Mouse (Mus musculus) kidney, postnatal 25 days (tissue): Measurements from ENCODE around the gene Prr14.
A peak's percentile ranks its signal among the peaks of the same experiment; 100 is the strongest.
"Not testable (repeated sequence)": the region's sequence is repeated elsewhere in the genome, so short reads cannot be mapped to it uniquely, and the experiment has no call there.

Experiments
- DNase-seq, 2 experiments: peaks; one replicate each; pipeline ENCODE4 v3.0.0; 2021; ENCODE audit warnings: mixed read lengths in 2 of 2

Gene Prr14

DNA sequence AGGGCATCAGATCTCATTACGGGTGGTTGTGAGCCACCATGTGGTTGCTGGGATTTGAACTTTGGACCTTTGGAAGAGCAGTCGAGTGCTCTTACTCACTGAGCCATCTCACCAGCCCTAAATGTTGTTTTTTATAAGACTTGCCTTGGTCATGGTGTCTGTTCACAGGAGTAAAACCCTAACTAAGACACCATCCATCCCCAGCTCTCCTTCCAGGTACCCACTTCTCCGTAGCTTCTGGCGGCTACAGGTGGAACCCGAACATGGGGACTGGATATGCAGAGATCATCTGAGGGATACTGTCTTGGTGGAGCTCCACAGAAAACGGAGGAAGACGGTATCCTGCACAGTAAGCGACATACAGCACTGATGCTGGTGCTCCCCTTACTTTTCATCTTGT lies at the start of gene Prr14:
Gene Prr14, plus strand, starts transcription at position 301 of the 400 bp plus-strand sequence.
- not testable (repeated sequence) for DNase-seq

DNA sequence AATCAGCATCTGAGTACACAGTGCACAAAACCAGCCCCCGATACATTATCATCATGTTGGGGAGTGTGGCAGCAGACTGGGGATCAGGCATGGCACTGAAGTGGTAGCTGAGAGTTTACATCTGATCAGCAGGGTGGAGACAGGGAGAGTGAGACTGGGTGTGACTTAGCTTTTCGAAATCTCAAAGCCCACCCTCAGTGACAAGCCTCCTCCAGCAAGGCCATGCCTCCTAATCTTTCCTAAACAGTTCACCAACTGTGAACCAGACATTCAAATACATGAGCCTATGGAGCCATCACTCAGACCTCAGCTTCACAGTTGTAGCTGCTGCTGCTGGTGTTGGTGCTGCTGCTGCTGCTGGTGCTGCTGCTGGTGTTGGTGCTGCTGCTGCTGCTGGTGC lies 48.0 kb upstream of the Prr14 start:
- DNase-seq = no peak

DNA sequence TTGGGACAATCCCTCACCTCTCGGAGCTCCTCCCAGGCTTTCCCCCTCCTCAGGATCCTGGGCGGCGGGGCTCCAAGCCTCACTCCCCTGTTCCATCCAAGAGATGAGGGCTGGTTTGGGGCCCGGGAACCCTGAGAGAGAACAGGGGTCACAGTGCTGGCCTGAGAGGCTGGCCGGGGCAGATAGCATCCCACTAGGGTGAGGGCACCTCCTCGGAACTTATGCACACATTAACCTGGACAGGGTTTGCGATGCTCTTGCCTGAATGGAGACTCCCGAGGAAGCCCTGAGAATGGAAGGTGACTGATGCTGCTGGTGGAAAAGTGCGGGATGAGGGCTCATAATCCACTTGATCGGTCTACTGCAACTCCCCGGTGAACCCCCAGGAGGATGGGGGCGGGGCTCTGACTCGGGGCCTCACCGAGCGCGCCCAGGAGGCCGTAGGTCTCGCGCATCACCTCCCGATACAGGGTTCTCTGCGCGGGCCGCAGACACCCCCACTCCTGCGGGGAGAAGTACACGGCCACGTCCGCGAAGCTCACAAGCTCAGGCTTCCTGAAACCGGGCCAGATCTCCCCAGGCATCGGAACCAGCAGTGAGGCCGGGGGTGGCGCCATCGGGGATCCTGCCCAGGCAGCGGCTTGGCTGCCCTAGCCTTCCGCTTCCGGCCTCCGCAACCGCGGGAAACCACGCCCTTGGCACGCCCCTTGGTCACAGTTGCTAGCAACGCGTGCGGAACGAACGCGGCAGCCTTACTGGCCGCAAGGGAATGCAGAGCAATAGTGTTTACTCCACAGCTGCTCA lies 37.8 kb upstream of the Prr14 start, which contains the start of gene Zfp688:
Gene Zfp688, minus strand, starts transcription at position 681 of the 804 bp plus-strand sequence.
- DNase-seq = peak; percentile 97 to 98

DNA sequence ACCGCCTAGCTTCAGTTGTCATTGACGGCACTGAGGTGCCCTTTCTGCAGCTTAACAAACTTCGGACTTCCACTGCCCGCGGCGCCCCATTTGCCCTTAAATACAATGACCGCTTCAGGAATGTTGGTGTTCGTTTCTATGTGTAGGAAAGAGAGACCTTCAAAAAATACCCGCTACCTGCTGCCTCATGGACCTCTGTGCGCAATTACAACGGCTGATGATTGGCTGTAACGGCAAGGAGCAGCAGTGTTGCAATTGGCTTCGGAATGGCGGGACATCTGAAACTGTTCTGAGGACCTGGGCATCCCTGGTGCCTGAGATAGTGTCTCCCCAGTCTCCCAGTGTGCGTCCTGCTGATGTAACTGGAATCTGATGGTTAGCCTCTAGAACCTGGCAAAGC lies 37.2 kb upstream of the Prr14 start:
- DNase-seq = peak; percentile 58 to 77

DNA sequence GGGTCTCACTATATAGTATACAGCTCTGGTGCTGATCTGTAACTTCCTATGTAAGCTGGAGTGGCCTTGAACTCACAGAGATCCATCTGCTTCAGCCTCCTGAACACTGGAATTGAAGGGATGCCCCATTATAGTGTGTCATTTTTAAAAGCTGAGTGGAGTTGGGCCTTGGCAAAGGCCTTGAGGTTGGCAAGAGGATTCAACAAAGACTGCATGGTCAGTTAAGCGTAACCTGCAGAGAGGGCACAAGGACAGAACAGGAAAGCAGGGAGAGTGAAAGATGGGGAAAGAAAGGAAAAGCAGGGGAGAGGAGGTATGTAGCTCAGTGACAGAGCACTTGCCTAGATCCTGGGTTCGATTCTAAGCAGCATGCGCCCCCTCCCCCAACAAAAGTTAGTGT lies 34.1 kb upstream of the Prr14 start:
- peak; percentile 47 to 68 for DNase-seq

DNA sequence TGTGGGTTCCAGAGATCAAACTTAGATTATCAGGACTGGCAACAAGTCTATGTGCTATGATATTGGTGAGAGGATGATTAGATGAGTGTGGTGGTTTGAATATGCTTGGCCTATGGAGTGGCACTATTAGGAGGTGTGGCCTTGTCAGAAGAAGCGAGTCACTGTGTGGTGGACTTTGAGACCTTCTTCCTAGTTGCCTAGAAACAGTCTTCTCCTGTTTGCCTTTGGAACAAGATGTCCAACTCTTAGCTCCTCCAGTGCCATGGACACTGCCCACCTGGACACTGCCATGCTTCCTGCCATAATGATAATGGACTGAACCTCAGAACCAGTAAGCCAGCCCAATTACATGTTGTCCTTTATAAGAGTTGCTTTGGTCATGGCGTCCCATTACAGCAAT lies 33.5 kb upstream of the Prr14 start:
- peak; percentile 17 to 71 for DNase-seq

DNA sequence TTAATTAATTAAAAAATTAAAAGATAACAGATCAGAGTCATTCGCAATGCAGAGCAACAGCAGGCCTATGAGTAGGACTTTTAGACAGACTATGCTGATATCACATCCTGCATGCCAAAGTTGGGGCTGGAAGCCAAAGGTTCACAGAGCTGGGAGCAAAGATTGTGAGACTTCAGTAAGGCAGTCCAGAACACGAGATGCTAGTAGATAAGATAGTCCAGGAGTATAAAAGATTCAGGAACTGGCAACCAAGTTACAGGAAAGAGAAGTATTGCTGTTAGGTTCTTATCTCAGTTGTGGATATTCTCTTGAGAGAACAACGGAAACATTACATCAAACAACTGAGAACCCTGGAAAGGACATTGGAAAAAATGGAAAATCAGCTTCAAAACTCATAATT lies 33.1 kb upstream of the Prr14 start:
- DNase-seq = peak; percentile 58 to 65

DNA sequence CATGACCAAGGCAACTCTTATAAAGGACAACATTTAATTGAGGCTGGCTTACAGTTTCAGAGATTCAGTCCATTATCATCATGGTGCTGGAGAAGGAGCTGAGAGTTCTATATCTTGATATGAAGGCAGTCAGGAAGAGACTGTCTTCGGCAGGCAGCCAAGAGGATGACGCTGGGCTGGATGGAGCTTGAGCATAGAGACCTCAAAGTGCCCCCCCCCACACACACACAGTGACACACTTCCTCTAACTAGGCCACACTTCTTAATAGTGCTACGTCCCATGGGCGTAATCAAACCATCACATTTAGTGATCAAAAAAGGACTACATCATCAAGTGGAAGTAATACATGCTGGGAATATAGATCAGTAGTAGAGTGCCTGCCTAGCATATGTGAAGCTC lies 24.2 kb upstream of the Prr14 start:
- no peak for DNase-seq

DNA sequence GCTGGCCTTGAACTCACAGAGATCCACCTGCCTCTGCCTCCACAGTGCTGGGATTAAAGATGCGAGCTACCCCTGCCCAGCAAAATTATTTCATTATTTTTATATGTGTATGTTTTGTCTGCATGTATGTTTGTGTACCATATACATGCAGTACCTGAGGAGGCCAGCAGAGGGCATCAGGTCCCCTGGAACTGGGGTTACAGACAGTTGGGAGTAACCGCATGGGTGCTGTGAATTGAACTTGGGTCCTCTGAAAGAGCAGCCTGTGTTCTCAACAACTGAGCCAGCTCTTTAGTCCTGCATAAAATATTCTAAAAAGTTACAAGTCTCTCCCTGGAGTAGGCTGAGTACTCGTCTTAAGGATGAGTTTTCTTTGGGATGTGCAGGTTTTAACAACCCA lies 21.7 kb upstream of the Prr14 start:
- peak in 1 of 2 experiments; percentile 24 for DNase-seq

DNA sequence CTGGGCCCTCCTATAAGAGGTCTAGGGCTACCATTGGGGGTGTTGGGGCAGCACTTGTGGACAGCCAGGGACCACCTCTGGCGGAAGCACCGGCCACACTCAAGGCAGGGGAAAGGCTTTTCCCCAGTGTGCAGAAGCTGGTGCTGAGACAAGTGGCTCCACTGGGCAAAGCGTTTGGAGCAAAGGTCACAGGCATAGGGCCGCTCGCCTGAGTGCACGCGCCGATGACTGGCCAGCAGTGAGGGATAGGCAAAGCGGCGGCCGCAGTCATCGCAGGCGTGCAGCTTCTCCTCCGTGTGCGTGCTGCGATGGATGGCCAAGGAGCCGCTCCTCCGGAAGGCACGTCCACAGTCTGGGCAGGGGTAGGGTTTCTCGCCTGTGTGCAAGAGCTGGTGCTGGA lies 15.4 kb upstream of the Prr14 start:
- DNase-seq = peak; percentile 55 to 58

DNA sequence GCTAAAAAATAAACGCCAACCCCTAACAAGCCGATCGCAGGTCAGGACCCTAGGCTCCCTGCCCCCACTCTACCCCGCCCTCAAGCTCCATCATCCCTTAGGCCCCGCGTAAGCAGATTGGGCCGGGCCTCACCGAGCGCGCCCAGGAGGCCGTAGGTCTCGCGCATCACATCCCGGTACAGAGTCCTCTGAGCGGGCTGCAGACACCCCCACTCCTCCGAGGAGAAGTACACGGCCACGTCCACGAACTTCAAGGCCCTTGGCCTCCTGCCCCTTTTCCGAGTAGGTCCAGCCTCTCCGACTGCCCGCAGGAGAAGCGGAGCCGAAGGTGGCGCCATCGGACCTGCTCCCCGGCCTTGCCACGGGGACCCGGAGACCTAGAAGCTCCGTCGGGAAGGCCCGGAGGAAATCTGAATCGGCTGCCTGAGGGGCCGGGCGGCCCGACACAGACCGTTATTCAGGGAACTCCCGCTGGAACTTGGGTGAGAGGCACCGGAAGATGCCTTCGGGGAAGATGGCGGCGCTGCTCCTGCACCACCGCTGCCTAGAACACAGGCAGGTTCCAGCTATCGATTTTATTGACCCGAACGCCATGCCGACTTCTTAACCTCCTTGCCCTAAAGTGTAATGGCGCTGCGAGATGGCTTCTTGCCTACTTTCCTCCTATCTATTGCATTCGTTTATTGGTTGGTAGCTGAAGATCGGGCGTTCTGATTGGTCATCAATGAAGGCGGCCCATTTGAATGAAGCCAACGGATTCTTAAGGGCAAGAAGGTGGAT lies 10.7 kb upstream of the Prr14 start, which contains the start of gene Zfp689:
Gene Zfp689, minus strand, starts transcription at position 638 of the 780 bp plus-strand sequence.
- peak; percentile 96 to 97 for DNase-seq

DNA sequence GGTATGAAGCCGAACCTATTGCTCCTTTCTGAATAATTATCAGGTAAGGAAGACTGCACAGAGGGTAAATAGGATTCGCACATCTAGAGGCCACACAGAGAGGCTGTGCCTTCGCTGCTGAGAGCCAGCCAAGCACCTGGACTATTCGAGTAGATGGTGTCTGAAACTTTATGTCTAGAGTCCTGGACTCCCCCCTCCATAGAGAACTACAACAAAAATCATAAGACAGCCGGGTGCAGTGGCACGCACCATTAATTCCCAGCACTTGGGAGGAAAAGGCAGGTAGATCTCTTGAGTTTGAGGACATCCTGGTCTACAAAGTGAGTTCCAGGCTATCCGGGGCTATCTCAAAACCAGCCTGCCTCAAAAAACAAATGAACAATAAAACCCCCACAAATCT lies 9.4 kb upstream of the Prr14 start:
- DNase-seq = no peak

DNA sequence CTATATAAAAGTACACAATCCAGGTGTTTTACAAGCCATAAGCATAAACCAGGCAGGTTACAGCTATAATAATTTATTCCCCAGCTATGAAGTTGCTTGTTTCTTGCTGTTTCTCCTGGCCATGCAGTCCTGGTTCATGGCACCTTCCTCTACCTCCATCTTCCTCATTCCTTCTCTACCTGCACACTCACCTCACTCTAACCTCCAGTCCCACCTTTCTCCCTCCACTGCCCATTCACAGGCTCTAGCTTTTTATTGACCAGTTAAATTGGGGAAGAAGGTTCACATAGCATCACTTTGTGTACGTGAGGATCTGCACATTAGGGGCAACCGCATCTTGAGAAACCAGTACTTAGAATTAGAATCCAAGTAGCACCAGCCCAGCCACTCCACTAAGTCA lies 6.4 kb upstream of the Prr14 start:
- no peak for DNase-seq

DNA sequence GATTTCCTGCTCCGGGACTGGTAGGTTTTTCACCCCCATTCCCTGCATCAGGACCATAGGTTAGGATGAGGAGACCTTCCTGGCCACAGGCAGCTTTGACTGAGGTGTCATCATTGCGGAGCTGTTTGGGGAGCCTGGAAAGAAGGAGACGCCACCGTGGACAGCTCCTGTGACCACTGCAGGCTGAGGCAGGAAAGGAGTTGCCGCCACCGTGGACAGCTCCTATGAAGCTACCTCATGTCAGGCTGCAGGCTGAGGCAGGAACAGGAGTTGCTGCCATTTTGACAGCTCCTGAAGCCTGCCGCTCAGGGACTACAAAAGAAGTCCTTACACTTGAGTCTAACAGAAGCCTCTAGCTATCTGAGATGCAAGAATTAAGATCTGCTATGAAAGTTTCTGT lies 4.5 kb upstream of the Prr14 start:
- DNase-seq = no peak

DNA sequence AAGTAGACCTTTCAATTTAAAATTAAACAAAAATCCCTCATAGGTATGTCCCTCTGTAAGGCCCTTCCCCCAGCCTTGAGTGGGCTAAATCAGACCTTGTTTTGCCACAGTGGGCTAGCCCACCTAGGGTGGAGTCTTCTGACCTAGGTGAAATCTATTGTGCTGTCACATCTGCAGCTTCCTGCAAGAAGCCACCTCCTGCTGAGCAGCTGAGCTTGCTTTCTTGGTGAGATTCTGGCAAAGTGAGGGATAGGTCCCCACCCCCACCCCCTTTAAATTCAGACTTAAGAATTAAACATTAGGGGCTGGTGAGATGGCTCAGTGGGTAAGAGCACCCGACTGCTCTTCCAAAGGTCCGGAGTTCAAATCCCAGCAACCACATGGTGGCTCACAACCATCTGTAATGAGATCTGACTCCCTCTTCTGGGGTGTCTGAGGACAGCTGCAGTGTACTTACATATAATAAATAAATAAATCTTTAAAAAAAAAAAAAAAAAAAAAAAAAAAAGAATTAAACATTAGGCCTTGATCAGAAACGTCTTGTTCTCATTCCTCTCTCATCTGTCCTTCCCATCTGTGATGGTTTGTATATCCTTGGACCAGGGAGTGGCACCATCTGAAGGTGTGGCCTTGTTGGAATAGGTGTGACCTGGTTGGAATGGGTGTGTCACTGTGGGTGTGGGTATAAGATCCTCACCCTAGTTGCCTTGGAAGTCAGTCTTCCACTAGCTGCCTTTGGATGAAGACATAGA lies 864 bp upstream of the Prr14 start:
- not testable (repeated sequence) for DNase-seq

DNA sequence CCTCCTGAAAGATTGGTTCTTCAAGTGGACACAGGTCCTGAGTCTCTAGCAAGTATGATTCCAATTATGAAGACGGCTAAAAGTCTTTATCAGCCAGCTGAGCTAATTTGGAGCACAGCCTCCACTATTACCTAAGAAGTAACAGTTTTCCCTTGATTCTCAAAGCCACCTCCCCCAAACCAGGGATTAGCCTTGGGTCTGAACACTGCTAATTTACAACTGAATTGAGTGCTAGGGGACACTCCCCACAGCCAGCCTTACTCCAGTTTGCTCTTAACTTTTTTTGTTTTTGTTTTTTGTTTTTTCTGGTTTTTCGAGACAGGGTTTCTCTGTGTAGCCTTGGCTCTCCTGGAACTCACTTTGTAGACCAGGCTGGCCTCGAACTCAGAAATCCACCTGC lies 5.8 kb downstream of the Prr14 start:
- no peak for DNase-seq

DNA sequence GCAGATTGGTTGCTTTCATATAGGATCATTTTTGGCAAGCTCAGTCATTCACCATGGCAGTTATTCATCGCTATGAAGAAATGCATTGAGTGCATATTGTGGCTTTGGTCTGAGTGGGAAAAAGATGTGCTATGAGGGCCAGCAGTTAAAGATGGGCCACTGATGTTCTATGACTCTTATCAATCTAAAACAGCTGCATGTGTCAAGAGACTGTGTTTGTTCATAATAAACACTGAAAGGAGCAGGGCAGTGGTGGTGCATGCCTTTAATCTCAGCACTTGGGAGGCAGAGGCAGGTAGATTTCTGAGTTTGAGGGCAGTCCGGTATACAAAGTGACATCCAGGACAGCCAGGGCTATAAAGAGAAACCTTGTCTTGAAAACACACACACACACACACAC lies 6.3 kb downstream of the Prr14 start:
- DNase-seq = not testable (repeated sequence)

DNA sequence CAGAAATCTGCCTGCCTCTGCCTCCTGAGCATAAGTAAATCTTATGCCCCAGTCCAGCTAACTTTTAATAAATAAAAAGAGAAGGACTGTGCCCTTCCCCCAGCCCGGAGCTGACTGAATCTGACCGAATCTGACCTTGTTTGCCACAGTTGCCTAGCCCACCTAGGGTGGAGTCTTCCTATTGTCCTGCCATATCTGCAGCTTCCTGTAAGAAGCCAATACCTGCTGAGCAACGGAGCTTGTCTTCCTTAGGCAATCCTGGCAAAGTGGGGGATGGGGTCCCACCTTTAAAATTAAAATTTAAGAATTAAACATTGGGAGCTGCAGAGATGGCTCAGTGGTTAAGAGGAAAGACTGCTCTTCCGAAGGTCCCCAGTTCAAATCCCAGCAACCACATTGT lies 7.2 kb downstream of the Prr14 start:
- DNase-seq = no peak

DNA sequence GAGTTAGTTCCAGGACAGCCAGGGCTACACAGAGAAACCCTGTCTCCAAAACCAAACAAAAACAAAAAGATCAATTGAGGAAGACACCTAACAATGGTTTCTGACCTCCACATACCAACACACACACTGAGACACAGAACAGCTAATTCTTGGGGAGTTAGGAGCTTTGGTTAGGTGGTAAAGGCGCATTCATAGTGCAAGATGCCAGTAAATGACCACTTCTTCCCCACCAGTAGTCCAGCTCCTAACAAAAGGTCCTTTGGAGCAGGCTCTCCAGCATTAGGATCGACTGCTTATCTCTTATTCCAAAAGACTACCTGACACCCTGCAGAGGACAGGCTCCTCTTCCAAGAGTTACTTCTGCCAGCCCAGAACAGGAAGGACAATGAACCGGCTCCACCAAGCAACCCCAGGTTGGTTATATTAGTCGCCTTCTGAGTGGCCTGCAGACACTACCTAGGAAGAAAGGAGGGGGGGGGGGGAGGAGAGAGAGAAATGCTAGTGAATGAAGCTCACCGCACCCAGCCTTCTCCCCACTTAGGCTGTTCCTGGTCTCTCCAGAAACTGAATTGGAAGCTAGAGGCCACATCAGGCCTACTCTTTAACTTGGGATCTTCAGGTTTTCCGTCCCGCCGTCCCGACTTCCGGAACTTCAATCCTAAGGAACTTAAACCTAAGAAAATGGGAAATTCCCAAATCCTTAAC lies 10.8 kb downstream of the Prr14 start:
- DNase-seq = peak; percentile 36 to 51

DNA sequence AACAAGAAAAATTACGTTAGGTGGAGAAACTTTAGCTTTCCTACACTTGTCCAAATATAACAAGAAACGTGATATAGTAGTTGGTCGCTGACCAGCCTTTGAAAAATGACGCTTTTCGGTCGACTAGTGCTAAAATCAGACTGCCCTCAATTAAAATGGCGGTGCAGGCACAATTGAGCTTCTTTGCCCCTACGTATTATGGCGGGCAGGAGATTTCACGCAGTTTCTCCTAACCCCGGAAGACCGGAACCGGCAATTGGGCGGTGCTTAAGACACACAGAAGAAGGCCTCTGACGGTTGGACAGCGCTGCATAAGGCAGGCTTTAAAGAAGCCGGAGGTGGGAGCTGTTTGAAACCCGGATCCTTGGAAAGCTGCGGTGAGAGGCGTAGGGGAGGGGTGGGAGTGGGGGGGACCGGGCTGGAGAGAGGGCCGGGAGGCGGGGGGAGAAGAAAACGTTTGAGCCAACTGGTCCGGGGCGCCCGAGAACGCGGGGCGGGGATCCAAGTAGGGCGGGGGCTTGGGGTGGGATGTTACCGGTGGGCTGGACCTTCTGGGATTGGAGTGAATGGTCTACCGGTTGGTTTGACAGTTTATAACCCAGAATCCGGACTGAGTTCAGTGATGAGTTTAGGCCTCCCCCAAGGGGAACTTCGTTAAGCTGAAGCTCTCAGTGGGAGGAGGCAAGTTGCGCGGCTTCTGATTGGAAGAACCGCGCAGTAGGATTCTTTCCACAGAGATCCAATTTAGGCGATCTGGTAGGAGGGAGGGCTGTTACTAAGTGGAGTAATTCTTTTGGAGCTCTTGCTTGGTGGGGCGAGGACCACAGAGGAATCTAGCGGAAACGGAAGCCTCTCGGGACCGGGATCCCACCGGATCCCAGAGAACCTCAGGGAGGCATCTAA lies 11.6 kb downstream of the Prr14 start:
- DNase-seq = peak; percentile 94 to 98

DNA sequence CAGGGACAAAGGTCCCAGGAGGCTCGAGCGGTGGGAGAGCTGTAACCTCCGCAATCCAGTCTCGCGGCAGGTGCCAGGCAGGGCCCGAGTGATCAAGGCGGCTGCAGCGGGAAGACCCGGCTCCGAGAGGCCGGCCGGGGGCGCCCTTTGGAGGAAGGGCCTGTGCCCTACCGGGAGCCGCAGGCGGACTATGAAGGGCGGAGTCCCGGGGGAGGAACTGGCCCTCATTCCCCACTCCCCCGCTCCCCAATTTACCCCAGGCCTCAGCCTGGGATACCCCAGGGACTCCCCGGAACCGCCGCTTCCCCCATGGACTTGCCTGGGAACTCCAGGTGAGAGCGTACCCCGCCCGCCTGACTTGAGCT lies 12.2 kb downstream of the Prr14 start:
- no peak for DNase-seq

DNA sequence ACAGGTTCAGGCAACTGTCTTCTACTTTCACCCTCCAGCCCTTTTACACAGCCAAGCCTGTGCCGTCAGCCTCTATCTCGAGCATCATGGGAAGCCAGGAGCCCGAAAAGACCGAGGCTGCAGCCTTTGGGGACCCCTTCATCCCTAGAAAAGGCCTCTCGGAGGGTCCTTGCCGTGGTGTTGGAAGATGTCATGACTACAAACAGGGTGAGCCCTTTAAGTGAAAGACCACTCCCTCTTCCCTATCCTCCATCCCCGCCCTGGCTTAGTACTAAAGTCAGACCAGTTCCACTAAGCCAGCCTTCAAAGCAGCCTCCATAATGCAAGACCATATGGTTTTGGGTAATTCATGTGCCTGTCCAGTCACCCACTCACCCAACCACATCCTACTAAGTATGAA lies 12.6 kb downstream of the Prr14 start:
- DNase-seq = peak in 1 of 2 experiments; percentile 37
